Mouse (Mus musculus) urinary bladder, postnatal 10 days (tissue): ENCODE data around the gene Cend1.

Experiments
- DNase-seq: peaks from one replicate; pipeline ENCODE4 v3.0.0; 2022; ENCODE audit warnings: low spot score

Gene Cend1

GRCm38 (mm10) chr7:141392552-141393222, 36.6 kb downstream of the Cend1 start:
- DNase-seq, result no peak

- DNase-seq, result peak; percentile 77
Observed at GRCm38 (mm10) chr7:141391625-141392551, 37.4 kb downstream of the Cend1 start, which contains the start of gene Taldo1. Gene Taldo1, plus strand, starts transcription at chr7:141392199.

GRCm38 (mm10) chr7:141390326-141391259, 38.7 kb downstream of the Cend1 start:
- DNase-seq, result no peak

GRCm38 (mm10) chr7:141388487-141389109, 40.7 kb downstream of the Cend1 start:
- DNase-seq, result no peak

- DNase-seq, result no peak
Observed at GRCm38 (mm10) chr7:141387807-141388486, 41.3 kb downstream of the Cend1 start.

GRCm38 (mm10) chr7:141381068-141381835, 48.0 kb downstream of the Cend1 start:
- no peak for DNase-seq

- DNase-seq, result no peak
Observed at GRCm38 (mm10) chr7:141379584-141379983, 49.7 kb downstream of the Cend1 start.
